Mouse (Mus musculus) bone marrow macrophage, adult 2 months (primary cell): ENCODE measurements around the gene Tmem88.

Experiments
- CTCF ChIP-seq: IDR thresholded peaks from 2 replicates; pipeline ENCODE4 v1.5.1; 2012; ENCODE audit warnings: low read depth, mild to moderate bottlenecking, low read length, moderate library complexity
- POLR2A ChIP-seq: IDR thresholded peaks from 2 replicates; pipeline ENCODE4 v1.6.1; 2012; ENCODE audit warnings: mild to moderate bottlenecking, low read depth, low read length, borderline replicate concordance

- no peak for TF ChIP-seq POLR2A
- no peak for TF ChIP-seq CTCF
Measured at GRCm38 (mm10) chr11:69396772-69397171, 1.3 kb downstream of the Tmem88 start.
